Mouse (Mus musculus) stomach, embryonic 14.5 days (tissue): Measurements from ENCODE around the gene Dbx1. TPM values are rescaled to one million over a fixed set of nuclear protein-coding genes. Genes with fewer than 3 reads are reported as not detected.

ENCODE experiments used
- ATAC-seq: fragments of 200-750 bp; cut with Nextera tagmentation; 2 replicates; pipeline ENCODE4 v1.8.0; 2017; ENCODE audit warnings: low read depth, moderate TSS enrichment; ENCODE audit not compliant: insufficient number of reproducible peaks, insufficient read depth, low FRiP score
- H3K27ac ChIP-seq: fragments of 300-500 bp; sonication (generic); 2 replicates; pipeline ENCODE4 v1.5.1; 2014; ENCODE audit warnings: mild to moderate bottlenecking, low read length, moderate library complexity, mixed read lengths
- H3K27me3 ChIP-seq: fragments of 300-500 bp; sonication (generic); 2 replicates; pipeline ENCODE4 v1.6.1; 2014; ENCODE audit warnings: low read length, control low read depth, mixed read lengths; ENCODE audit not compliant: control insufficient read depth, insufficient read depth
- H3K36me3 ChIP-seq: fragments of 300-500 bp; sonication (generic); 2 replicates; pipeline ENCODE4 v1.6.1; 2014; ENCODE audit warnings: mild to moderate bottlenecking, control low read depth, low read length, moderate library complexity, mixed read lengths; ENCODE audit not compliant: control insufficient read depth, insufficient read depth
- H3K4me1 ChIP-seq: fragments of 300-500 bp; sonication (generic); 2 replicates; pipeline ENCODE4 v1.6.1; 2014; ENCODE audit warnings: low read length, control low read depth, mixed read lengths; ENCODE audit not compliant: control insufficient read depth, insufficient read depth
- H3K4me2 ChIP-seq: fragments of 300-500 bp; sonication (generic); replicated peaks from 2 replicates; pipeline ENCODE4 v1.6.1; 2014; ENCODE audit warnings: low read depth, low read length, control low read depth
- H3K4me3 ChIP-seq: fragments of 300-500 bp; sonication (generic); 2 replicates; pipeline ENCODE4 v1.5.1; 2014; ENCODE audit warnings: low read depth, low read length, control low read depth
- H3K9ac ChIP-seq: fragments of 300-500 bp; sonication (generic); replicated peaks from 2 replicates; pipeline ENCODE4 v1.6.1; 2014; ENCODE audit warnings: low read depth, mild to moderate bottlenecking, control low read depth, low read length, moderate library complexity, mixed read lengths
- H3K9me3 ChIP-seq: fragments of 300-500 bp; sonication (generic); 2 replicates; pipeline ENCODE4 v1.6.1; 2016; ENCODE audit warnings: low read depth, low read length, control low read depth; ENCODE audit not compliant: control insufficient read depth
- WGBS: fragments of 180-500 bp; shearing (Covaris S2); extraction: QIAGEN DNeasy Blood & Tissue Kit; methylation state at CpG from one replicate; pipeline ENCODE4 v1.1.7; 2014; 5-methylcytosine and 5-hydroxymethylcytosine counted together
- polyA plus RNA-seq: library from polyadenylated mRNA; unstranded; fragments of >200 nt; fragmentation: Nextera tagmentation; extraction: Ambion mirVana; gene quantifications from 2 replicates; pipeline ENCODE4 v1.2.1, GENCODE M21; 2014

Gene Dbx1
- polyA plus RNA-seq, 1 experiment from 2014 or later: not detected

DNA sequence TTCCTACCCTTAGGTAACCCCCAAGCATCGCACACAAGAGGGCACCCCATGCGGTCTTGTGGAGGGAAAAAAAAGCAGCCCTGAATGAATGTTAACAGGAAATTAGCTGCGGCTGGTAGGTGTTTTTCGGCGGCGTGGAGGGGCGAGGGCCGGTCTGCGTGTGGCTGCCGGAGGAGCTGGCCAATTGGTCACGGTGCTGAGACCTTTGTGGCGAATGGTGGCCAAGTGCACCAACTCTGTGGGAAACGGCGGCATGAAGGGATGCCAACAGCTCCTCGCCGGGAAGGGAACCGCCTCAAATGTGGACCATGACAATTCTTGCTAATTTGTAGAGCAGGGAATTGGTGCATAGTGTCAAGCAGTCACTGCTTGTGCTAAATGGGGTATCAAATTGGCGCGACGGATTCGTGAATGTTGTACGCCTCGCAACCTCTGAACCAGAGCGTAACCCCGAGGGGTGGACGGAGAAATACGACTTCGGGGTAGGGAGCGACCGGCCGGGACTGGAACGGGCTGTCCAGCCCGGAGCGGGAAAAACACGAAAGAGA lies 1.5 kb downstream of the Dbx1 start:
- WGBS: 2% methylated on average over 35 of the region's 35 CpGs
- Histone ChIP-seq H3K4me2 (no peak overlapping the region), H3K9ac (no peak overlapping the region)

DNA sequence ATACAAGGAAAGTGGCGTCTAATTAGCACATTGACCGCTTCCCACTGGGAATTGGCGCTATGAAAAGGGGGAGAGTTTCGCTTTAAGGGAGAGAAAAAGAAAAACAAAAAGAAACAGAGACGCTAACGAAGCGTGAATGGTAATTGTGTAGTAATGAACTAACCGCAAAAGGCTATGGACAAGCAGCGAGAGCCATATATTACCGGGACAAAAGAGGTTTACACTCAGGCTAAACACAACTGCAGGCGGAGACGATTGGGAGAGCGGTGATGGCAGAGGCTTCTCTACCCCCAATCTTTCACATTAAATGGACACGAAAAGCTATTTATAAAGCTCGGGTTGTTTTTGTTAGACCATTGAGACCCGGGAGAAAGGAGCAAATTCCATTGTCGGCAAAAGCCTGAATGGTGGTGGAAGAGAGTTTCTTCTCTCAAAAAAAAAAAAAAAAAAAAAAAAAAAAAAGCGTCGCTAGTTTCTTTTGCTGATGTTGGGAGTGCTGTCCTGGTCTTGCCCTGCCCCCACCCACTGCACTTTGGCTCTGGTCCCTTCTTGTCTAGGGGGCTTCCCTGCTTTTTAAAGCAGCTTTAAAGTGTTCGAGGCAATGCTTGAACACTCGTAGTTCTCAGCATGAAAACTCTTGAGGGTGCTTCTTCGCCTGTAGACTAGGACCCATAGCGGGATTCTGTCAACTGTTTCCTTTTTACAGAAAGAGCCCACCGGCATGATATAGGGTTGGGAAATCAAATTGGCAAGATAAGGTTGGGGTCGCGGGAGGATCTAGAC lies 2.2 kb downstream of the Dbx1 start:
- Histone ChIP-seq H3K9ac (no peak overlapping the region), H3K36me3 (no peaks in the 10 kb centered on the region), H3K27ac (no peak overlapping the region), H3K9me3 (no peaks in the 10 kb centered on the region; the same call in 1 of the 2 replicates), H3K27me3 (peaks cover 57% of the 10 kb centered on the region), H3K4me2 (peak overlapping the region; percentile 49; the same call in 1 of the 2 replicates), H3K4me1 (peaks cover 6% of the 10 kb centered on the region; the same call in 1 of the 2 replicates), H3K4me3 (peak overlapping the region; percentile 26; the same call in 1 of the 2 replicates)
- WGBS: 1% methylated on average over 26 of the region's 26 CpGs
- no peak for ATAC-seq

More for the DNA sequence above, 1.5 kb downstream of the Dbx1 start:
- no peaks in the 10 kb centered on the region for H3K36me3 ChIP-seq
- H3K27me3 ChIP-seq: peaks cover 63% of the 10 kb centered on the region
- no peaks in the 10 kb centered on the region; the same call in 1 of the 2 replicates for H3K9me3 ChIP-seq
- H3K27ac ChIP-seq: no peak overlapping the region
- H3K4me1 ChIP-seq: peaks cover 6% of the 10 kb centered on the region; the same call in 1 of the 2 replicates
- no peak for ATAC-seq
- no peak overlapping the region for H3K4me3 ChIP-seq

DNA sequence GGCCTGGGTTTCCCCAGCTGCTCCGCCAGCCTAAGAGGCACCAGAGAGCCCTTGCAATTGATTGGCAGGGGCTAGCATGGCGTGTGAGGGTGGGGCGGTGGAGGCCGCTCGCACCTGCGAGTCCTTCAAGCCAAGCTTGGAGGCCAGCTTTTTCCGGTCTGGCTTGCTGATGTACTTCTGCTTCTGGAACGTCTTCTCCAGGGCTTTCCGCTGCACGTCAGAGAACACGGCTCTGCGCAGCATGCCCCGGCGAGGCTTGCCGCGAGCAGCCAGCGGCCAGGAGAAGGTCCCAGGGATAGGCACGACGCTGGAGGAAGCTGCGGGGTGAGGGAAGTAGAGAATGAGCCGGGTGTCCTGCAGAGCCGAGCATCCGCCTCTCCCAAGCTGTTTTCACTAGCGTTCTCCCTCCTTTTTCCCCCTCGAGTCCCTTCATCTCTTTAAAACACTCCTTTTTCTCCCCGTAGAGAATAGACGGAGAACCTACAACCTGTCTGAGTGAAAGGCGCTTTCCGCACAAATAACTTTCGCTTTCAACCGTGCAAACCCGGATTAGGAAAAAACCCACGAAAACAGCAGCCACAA lies 3.2 kb downstream of the Dbx1 start:
- H3K4me2 ChIP-seq: peak overlapping the region; percentile 49
- peaks cover 56% of the 10 kb centered on the region for H3K27me3 ChIP-seq
- peak overlapping the region; percentile 26 for H3K4me3 ChIP-seq
- H3K4me1 ChIP-seq: peaks cover 6% of the 10 kb centered on the region; the same call in 1 of the 2 replicates
- H3K36me3 ChIP-seq: no peaks in the 10 kb centered on the region
- H3K9me3 ChIP-seq: no peaks in the 10 kb centered on the region; the same call in 1 of the 2 replicates
- peak; percentile 46; the same call in 1 of the 2 replicates for ATAC-seq
- H3K9ac ChIP-seq: no peak overlapping the region
- under 1% methylated on average over 33 of the region's 33 CpGs for WGBS
- no peak overlapping the region for H3K27ac ChIP-seq

DNA sequence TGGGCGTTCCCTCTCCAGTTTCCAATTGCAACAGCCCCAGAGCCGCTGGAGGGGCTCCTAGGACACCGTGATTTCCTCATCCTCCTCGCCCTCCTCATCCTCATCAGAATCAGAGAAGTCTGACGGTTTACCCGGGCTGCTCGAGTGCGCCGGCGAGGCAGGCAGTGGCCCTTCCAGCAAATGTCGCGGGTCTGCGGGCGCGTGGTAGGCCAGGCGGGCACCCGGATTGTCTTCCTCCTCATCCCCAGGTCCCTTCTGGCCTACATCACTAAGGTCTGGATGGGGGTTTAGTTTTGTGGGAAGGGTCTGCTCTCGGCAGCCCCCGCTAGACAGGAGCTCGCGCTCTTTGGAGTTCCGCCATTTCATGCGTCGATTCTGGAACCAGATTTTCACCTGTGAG lies 4.3 kb downstream of the Dbx1 start:
- H3K4me2 ChIP-seq: no peak overlapping the region
- H3K4me1 ChIP-seq: peaks cover 6% of the 10 kb centered on the region; the same call in 1 of the 2 replicates
- peaks cover 56% of the 10 kb centered on the region for H3K27me3 ChIP-seq
- no peak overlapping the region for H3K27ac ChIP-seq
- 4% methylated on average over 24 of the region's 24 CpGs for WGBS
- no peaks in the 10 kb centered on the region; the same call in 1 of the 2 replicates for H3K9me3 ChIP-seq
- ATAC-seq: no peak
- H3K4me3 ChIP-seq: no peak overlapping the region
- no peaks in the 10 kb centered on the region for H3K36me3 ChIP-seq
- no peak overlapping the region for H3K9ac ChIP-seq

- Histone ChIP-seq H3K4me1 (peaks cover 6% of the 10 kb centered on the region; the same call in 1 of the 2 replicates), H3K4me3 (no peak overlapping the region), H3K27me3 (peaks cover 52% of the 10 kb centered on the region), H3K36me3 (no peaks in the 10 kb centered on the region), H3K27ac (no peak overlapping the region), H3K9me3 (no peaks in the 10 kb centered on the region; the same call in 1 of the 2 replicates), H3K4me2 (no peak overlapping the region), H3K9ac (no peak overlapping the region)
- WGBS: 17% methylated on average over 9 of the region's 9 CpGs
- no peak for ATAC-seq
Measured at GRCm38 (mm10) chr7:49631885-49632284, 4.8 kb downstream of the Dbx1 start.

DNA sequence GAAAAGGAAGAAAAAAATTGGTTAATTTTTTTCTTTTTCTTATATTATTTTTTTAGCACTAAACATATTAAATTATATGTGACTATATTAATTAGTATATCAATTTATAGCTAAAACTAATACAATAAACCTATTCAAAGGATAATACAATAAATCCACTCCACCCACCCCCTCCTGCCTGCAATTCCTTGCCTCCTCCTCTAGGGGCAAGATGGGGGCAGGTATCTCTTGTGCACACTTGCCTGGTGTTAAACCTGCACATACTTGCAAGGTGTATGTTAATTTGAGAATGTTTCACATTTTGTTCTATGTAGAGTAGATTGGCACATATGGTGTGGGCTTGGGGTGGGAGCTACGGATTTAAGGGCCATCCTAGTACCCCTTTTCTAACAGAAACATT lies 16.5 kb downstream of the Dbx1 start:
- Histone ChIP-seq H3K9me3 (no peaks in the 10 kb centered on the region), H3K4me3 (no peak overlapping the region), H3K4me1 (no peaks in the 10 kb centered on the region), H3K27me3 (no peaks in the 10 kb centered on the region), H3K36me3 (no peaks in the 10 kb centered on the region), H3K4me2 (no peak overlapping the region), H3K27ac (no peak overlapping the region), H3K9ac (no peak overlapping the region)
- 82% methylated on average over 1 of the region's 1 CpGs for WGBS
- ATAC-seq: no peak

DNA sequence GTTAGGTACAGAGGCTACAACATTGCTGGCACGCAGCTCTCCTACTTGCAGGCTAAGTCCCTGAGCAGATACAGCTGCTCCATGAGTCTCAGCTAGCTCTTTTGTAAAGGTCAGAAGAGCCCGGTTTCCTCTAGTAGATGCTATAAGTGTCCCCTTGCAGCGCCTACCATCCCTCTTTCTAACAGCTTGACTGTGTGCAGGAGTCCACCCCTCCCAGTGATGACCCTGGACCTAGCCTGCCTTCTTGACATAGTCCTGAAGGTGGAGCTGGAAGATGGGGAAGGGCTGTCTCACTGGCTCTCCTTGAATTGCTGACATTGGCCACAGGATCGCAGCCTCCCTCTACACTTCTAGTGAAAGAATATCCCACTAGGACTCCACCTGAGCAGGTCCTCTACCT lies 19.6 kb downstream of the Dbx1 start:
- Histone ChIP-seq H3K4me1 (no peaks in the 10 kb centered on the region), H3K4me2 (no peak overlapping the region), H3K9ac (no peak overlapping the region), H3K4me3 (no peak overlapping the region), H3K27ac (no peak overlapping the region), H3K36me3 (no peaks in the 10 kb centered on the region), H3K9me3 (no peaks in the 10 kb centered on the region), H3K27me3 (no peaks in the 10 kb centered on the region)
- WGBS: 67% methylated on average over 4 of the region's 4 CpGs
- no peak for ATAC-seq

DNA sequence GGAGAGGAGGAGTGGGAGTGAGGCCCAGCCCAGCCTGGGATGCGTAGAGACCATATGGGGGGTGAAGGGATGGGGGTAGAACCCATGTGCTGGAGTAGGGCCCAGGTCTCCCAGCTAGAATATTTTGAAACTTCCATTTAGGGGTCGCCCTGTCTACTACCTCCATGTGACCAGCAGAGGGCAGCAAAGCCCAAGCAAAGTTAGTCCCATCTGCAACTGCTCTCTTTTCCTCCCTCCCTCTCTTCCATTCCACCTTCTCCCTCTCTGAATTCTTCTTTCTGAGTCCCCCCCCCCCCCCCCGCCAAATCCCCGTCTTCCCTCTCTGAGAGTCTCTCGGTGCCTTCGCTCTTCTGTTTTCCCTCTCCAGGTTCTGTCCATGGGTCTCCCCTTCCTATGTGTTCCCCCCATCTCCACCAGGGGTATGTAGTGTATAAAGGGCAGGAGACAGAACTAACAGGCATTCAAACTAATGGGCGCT lies 20.4 kb downstream of the Dbx1 start:
- Histone ChIP-seq H3K9me3 (no peaks in the 10 kb centered on the region), H3K27me3 (no peaks in the 10 kb centered on the region), H3K4me2 (no peak overlapping the region), H3K4me1 (no peaks in the 10 kb centered on the region), H3K27ac (no peak overlapping the region), H3K4me3 (no peak overlapping the region), H3K9ac (no peak overlapping the region), H3K36me3 (no peaks in the 10 kb centered on the region)
- peak; percentile 53; the same call in 1 of the 2 replicates for ATAC-seq
- WGBS: 6% methylated on average over 7 of the region's 7 CpGs
